Mouse (Mus musculus): ENCODE measurements at regions not wholly inside any gene's neighbourhood (a gene's known extent, or its start where the extent isn't known, plus 50 kb on each side); places are given as distances from the start of the nearest gene placed in this dataset.
"Not testable (repeated sequence)": the region's sequence is repeated elsewhere in the genome, so short reads cannot be mapped to it uniquely, and the experiment has no call there.

DNA sequence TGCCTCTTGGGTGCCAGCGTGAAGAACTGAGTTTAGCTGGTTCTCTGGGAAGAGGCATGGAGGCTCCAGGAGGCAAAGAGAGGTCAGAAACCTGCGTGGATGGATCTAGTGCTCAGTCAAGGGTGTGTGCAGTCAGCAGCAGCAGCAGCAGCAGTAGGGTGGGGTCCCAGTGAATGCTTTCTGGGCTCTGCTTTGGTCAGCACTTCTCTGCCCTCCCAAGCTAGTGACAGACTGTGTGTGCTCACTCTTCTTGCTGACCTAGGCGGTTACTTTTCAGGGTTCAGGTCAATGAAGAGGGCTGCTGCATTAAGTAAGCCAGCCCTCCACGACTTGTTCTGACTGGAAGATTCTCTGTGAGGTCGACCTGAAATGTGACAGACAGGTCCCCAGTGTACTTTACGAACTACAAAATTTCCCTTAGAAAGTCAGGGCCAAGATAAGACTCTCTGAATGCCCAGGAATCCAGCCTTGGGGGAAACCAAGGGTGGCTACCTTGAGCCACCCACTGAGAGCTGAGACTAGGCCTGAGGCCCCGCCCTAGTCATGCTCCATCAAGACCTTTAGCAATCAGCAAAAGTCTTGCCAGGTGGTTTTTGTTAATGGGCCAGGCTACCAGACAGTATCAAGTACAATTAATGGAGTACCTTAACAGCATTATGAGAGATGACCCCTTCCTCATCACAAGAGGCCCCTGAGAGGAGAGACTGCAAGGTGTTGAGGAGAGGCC is 114.9 kb upstream of the Lemd2 start:
- DNase-seq: no peak

DNA sequence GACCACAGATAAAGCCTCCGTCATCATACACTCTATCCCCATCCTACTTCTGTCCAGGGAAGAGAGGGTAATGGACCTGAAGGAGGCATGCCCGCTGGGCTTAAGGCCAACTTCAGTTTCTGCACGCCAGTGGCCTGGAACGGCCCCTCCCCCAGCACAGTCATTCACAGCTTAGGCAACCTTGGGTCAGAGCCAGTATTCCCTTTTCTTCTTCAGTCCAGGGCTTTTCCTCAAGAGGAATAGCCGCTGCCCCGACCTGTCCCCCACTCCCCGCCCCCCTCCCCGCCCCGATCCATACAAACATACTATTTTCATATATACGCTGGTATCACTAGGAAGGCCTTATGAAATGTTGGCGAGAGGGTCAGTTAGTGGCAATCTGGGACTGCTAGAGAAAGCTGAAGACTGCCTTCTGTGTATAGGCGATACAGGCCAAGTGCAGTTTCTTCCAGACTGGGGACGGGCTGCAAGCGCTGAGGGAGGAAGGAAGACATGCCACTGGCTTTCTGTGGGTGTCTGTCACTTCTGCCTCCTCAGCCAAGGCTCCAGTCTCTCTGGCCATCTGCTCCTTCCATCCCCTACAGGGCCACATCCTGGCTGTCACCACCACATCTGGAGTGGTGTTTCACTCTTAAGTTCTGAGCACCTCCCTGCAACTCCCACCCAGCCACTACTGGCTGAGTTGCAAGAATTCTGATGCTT is 113.5 kb upstream of the Lemd2 start:
- no peak for DNase-seq

DNA sequence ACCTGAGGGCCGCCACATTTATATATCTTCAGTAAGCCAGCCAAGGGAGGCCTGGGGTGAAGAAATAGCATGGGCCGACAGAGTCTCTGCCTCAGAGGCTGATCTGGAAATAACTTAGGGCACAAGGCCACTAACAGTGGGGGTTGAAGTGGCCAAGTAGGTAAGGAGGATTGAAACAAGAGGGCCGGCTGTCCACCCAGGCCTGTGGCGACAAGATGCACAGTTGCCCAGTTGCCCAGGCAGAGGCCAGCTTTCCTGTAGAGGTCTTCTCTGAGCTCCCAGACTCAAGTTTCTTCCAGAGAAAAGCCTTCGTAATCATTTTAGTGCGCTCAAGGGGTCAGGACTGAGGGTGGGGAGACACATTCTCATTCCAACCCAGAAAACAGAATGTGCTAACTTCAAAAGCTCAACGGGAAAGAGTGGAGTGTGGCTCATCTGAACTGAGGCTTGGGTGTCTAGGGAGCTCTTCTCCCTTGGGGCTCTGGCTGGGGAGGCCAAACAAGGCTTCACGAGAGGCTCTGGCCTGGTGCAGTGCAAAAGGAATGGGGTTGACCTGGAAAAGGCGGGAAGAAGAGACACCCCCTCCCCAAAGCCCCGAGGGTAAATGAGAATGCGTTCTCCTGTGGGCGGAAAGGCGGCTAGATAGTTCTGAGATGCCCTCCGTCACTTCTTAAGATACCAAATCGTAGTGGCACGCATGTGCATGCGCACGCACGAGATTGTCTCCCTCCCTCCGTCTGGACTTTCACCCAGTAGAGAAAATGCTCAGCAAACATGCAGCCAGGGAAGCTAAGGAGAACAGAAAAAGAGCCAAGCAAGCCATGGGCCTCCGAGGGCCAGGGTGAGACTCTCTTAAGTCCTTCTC is 112.7 kb upstream of the Lemd2 start:
- no peak for DNase-seq

DNA sequence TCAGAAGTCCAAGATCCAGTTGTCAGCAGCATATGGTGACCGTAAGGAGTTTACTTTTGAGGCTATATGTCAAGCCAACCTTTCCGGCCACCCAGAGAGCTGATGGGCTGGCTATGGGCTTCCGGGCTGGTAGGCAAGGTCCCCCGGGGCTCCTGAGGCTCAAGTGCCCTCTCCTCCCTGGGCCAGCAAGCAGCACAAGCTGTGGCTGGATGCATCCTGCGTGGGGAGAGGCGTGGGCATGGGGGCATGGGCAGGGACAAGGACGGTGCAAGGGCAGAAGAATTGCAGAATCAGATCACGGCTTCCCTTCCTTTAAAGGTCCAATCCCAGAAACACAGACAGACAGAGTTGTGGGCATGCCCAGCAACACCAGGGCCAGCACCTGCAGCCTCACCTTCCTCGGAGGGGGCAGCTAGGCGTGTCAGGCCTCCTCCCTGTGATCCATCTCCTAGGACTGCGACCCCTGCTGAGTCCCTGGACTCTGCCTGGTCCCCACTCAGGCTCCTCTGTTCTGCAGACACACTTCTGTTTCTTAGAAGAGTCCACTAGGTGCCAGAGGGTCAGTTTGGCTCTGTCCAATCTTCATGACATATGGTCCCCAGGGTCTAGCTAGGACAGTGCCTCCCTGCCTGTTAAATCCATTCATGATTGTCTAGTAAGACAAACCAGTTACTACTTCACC is 111.8 kb upstream of the Lemd2 start:
- DNase-seq: no peak

DNA sequence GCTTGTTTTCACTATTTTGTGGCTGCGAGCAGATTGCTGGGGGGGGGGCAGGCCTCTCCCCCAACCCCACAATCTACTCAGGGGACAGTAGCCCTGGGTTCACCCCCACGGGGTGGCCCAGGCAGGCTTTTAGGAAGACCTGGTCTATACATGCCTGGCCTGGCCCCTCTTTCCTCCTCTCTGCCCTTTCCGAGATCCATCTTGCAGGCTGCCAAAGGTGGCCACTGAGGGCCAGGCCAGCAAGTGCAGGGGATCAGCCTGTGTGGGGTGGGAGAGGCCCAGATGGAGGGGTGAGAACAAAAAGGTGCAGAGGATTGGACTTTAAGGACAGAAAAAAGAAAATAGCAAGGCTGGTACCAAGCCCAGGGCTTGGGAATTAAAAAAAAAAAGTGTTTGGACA is 111.2 kb upstream of the Lemd2 start:
- no peak for DNase-seq

DNA sequence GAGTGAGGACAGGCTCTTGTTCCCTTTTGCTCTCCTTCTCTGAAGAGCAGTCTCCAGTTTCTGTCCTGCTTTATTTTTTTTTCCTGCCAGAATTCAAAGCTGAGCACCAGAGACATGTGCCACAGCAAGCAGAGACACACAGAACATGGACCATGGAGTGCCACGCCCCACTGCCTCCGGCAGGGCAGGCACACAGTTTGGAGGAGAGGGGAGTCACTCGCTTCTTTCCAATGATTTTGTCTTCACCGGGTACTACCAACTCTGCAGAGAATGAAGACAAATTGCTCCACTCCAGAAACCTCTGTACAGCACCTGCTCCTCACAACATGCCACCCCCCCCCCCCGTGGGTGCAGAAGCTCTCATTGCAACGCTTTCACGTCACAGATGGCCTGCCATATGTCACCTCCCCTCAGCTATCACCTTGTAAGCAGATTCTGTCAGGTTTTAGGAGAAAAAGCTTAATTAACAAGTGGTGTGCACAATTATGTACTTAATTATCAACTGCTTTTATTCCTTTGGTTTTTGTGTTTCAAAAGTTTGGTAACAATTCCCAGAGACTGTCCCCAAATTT is 110.6 kb upstream of the Lemd2 start:
- no peak for DNase-seq

DNA sequence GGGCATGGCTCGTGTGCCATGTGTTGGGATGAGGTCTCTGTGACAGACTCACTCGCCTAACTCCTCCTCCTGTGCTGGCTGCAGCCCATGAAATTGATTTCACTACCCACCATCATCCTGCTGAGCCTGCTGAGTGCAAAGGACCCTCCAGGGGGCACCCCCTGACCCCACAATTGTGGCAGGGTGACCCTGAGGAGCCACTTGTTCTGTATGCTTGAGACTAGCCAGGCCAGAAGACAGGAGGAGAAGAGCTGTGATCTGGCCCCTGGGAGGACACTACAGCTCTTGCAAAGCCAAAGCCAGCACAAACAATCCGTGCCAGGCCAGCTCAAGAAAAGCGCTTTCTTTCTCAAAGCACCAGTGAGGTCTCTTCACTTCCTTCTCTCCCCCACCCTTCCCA is 104.7 kb upstream of the Lemd2 start:
- DNase-seq: peak; percentile 35 to 37

DNA sequence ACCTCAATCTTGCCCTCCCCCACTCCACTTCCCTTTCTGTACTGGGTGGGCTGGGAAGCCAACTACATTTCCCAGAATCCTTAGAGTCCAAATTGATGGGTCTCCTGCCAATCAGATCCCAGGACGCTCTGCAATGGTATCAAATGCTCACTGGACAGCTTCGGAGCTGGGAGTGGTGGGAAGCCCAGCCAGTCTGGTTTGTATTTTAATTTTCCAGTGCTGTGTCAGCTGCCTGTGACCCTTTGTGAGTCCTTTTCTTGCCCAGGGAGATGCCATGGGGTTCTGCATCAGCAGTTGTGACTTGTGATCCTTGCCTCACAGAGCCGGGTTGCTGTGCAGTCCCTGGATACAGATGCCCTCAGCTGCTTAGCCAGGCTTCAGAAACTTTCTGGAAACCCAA is 100.6 kb upstream of the Lemd2 start:
- no peak for DNase-seq

DNA sequence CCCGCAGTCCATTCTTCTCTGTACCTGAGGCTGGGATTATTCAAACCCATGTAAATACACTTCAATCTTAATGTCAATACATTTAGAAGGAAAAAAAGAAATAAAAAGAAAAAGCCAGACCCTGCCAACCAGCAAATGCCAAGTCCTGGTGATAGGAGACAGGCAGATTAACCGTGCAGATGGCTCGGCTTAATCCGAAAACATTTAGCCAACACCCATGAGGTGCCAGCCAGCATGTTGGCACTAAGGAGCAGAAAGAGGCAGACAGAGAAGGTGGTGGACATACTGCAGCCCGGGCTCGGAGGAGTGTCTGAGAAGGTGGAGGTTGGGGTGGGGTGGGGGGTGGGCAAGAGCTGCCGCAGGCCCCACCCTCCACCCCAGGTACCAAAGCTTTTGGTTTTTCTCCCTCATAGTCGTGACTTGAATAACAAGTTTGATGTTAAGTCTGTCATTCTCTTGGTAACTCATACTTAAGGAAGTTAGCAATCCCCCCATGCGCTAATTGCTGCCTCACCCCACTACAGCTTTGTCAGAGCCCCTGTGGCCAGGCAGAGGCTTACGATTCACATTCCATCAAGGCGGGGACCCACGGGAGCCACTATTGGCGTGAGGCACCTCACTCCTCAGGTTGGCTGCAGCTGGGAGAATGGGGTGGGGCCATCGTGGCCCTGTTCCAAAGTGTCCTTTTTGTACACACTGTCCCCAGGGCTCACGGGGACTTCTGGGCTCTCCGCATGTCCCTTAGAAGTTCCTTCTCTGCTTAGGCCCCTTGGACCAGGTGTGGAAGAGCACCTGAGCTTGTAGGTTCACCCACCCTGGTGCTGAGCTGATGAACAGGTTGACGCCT is 99.6 kb upstream of the Lemd2 start:
- DNase-seq: no peak

DNA sequence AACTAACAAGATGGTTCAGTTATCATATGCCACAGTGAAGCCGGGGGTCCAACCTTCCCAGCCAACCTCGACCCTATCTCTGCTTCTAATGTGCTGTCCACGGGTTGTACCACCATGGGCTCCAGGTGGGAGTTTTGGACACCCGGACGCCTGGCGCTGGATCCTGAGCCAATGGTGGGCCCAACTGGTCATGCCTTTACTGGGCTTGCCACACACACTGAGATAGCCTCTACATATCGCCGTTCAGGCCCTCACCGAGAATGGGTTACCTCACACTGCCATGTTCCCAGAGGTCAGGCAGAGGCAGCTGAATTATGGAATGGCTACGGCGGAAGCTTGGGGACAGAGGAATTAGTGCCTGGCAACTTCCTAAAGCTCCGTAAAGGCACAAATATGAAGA is 98.8 kb upstream of the Lemd2 start:
- no peak for DNase-seq

DNA sequence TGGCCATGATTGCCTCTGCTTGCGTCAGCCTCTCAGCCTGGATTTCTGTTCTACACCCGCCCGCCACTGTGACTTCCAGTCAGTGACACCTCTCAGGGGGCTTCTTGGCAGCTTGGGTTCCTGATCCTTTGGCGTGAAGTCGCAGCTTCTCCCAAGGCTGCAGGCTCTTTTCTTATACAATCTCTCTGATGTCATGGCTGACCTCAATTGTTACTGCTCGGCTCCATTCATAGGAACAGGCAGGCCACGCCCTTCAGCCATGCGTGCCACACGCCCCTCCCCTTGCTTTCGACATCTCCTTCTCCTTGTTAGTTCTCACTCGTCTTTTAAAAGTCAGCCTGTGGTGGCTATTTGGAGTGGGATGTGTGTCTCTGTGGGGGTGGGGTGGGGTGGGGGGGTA is 97.1 kb upstream of the Lemd2 start:
- DNase-seq: no peak

DNA sequence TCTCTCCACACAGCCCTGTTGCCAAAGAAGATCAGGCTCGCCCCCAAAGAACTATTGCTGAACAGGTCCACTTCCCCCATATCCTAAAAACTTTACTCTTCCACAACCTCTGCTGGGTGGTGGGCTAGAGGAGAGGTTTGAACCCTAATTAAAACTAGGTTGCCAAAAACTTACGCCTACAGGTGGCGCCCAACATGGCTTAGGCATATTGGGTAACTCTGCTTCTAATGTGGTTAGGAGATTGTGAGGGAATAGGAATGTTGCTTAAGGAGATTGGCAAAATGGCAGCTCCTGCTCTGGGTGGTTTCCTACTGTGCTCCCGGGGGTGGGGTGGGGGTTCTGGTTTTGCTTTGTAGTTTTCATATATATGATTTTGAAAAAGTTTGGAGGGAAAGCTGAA is 95.0 kb upstream of the Lemd2 start:
- peak in 1 of 2 experiments; percentile 7 for DNase-seq

DNA sequence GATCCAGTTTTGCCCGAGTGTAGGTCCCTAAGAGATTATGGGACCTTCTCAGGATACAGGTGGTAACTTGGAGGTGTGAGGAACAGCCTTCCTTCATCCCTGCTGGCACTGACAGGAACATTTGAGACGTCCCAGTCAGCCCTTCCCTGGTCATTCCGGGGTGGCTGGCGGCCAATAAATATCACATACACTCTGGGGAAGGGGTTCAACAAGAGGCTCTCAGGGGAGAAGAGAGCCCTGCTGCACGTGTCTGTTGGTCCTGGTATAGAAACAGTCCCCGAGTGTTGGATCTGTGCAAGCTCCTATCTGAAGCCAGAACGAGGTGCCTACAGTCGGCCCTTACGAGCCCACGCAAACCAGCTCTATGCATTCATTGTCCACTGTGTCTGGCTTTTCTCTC is 94.1 kb upstream of the Lemd2 start:
- no peak for DNase-seq

DNA sequence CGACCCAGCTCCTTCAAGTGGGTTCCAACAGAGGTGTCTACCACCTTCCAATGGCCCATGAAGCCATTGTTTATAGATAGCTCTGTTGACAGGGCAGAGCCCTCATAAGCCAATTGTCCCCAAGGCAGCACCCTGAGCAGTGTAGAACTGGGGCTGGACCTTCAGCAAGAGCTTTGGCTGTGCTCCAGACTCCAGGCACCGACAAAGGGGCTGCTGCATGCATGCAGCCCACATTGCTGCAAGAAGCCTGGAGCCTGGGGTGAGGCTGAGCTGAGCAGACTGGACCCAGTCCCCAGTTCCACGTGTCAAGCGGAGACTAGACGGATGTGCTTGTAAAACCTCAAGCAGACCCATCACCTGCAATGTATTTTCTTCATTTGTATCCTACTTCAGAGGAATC is 91.9 kb upstream of the Lemd2 start:
- no peak for DNase-seq

DNA sequence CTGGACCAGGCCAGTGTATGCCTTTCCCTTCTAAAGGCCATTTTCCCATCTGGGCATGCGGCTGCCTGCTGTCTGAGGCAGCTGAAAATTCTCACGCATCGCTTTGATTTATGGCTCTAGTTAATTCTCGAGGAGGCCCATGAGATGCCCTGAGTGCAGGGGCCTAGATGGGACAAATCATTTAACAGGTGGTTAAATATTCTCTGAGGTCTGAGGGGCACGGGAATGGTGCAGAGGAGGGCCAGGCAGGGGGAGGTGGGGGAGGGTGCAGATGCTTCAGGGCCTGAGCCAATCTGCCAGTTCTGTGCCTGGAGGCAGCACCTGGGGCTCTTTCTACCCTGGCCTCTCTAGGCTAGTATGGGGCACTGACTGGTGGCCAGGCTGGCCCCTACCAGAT is 89.9 kb upstream of the Lemd2 start:
- no peak for DNase-seq

DNA sequence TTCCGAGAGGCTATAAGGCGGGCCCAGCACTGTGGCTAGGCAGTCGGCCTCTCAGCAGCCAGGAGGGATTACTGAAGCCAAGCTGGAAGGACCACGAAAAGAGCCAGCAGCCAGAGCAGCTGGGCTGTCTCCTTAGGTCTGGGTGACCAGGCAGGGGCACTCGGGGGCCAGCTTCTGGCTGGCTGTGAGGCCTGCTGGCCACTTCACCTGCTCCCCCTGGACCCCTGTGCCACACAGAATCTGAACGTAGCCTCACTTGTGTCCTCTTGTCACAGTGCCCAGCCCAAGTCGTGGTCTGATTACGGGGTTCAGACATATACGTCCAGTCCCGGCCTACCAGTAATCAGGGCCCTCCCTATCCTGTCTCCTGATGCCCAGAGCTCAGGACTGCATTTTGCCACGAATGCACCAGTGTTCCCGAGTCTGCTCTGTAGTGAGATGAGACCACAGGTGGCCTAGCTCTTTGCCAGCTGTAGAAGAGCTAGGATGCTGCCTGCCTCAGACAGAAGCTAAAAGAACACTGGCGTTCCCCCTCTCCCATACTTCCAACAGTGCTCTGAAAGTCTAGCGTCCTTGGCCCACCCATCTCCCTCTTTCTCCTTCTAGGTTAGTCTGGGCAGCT is 89.4 kb upstream of the Lemd2 start:
- no peak for DNase-seq

DNA sequence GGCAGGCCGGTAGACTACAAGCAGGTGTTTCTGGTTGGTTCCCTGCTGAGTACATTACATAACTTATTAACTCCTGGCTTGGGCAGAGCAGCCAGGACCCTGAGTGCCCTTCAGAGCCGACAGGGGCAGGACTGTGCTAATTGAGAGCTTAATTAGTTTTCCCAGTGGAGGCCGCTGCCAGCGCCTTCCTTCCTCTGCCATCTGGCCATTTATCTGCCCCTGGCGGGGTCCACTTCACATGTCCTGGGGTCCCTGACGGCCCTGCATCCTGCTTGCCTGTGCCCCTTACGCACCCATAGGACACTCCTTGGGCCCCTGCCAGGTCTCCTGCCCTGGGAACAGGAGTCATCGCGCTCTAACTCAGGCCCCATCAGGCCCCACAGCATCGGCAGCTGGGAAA is 87.4 kb upstream of the Lemd2 start:
- no peak for DNase-seq

DNA sequence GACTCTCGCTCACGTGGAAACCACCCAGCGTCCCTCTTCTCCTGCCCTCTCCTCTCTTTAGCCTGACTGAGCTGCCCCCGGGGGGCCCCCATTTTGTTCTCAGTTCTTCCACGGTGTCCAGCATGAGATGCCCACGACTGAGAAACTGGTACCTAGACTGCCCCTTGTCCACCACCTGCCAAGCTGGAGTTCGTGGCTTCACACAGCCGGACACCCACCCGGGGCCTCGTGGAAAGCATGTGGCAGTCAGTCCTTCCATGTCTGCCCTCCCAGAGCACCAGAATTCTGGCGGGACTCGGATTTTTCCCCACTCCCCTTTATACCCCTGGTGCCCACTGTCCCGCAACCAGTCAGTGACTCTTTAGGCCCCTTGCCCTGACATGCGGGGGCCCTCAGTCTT is 86.9 kb upstream of the Lemd2 start:
- no peak for DNase-seq

DNA sequence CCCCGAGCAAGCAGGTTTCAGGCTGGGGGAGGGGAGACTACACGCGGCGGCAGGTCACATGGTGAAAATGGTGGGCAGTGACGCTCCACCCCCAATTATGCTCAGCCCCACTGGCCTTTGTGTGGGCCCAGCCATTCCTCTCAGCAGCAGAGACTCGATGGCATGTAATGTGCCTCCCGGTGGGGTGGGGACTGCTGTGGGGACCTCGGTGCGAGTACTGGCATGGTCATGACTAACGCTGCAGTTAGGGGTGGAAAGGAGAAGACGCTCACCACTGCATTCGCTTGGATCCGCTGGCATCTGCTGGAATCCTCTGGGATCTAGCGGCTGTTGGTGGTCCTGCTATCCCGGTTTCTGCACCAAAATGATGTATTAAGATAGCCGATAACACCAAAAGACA is 86.0 kb upstream of the Lemd2 start:
- DNase-seq: no peak

DNA sequence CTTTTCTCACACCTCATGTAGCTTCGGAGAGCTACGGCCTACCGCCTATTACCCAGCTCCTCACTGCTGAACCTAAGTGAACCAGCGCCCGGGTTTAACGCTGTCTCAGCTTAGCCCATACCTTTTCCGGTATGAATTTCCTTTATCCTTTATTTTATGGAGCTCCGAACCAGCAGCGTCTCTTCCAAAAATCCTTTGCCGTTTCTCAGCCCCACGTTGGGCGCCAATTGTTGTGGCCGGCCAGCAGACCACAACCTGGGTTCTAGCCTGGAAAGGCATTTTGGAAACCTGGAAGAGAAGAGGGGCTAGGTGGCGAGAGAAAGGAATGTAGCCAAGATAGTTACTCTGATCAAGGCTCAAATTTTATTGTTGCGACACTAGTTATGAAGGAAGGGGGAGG is 85.5 kb upstream of the Lemd2 start:
- DNase-seq: not testable (repeated sequence)

DNA sequence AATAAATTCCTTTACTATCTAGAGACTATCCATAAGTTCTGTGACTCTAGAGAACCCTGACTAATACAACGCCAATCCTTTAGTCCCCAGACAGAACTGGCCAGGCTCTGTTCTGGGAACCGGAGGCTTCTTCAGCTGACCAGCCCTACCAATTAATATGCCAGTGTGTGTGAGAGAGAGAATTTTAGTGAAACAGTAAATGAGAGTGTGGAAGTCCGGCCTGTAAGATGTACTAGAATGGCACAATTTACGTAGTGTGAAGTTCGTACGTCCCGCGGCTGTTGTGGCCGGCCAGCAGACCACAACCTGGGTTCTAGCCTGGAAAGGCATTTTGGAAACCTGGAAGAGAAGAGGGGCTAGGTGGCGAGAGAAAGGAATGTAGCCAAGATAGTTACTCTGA is 83.7 kb upstream of the Lemd2 start:
- not testable (repeated sequence) for DNase-seq

Data from thymus, postnatal 36 days (tissue).